Mouse (Mus musculus): ENCODE data around the gene Ap2b1. TPM values are rescaled to one million over a fixed set of nuclear protein-coding genes. Genes with fewer than 3 reads are reported as not detected.

The Ap2b1 gene
- 27.6 and 29.1 TPM in 2 replicates for polyA plus RNA-seq (2012; ENCODE audit: low replicate concordance)

DNA sequence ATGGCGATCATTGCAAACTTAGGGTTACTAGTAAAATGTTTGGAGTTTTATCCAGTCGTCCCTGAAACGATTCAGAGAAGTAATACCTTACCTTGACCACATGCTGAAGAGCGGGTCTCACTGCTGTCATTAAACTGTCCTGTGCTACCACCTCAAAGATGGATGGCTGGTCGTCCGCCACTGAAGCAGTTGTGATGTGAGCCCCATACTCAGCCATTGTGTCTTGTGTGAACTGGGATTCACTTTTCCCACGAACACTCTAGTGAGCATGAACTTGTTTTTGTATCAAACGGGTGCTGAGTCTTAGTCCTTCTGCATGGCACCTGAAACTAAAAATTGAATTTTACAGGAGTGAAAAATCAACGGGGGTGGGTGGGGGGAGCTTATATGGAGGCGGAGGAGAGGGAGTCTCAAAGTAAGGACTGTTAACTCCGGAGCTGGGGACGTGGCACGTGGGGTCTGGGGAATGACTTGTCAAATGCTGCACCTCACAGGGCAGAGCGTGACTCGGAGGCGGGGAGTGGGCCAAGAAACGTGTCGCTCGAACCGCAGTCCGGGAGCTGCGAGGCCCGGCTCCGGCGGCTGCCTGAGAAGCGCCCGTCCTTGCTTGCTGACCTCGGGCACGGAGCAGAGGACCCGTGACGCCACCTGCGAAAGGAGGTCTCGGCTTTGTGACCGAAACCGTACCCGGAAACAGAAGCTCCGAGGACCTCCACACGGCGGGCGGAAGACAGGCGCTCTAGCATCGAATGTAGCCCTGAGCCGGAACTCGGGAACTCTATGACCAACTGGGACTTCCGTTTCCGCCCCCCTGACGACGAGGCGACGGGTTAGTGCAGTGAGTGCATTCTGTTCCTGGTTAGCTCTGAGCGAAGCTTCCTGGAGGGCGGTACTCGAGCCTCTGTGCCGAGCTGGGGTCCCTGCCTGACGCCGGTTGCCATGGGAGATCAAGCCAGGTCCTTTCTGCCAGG, at the start of gene Ap2b1:
TSS of gene Ap2b1 (plus strand) at position 800 of the 971 bp plus-strand sequence.

DNA sequence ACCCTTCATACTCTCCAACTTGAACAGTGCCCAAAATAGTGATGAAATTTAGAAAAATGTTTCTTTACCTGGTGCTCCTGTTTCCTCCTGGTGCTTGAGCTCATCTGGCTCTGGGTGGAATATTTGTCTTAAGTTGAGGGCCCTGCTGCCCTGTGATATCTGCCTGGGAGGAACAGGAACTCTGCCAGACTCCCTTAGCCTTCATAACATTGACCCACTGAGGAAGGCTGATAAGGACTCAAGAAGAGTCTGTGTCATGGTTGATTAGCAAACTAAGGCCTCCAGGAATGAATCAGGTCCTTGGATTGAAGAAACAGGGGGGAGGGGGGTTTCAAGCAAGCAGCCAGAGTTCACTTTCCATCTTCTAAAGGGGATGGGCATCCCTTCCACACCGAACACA, 12.3 kb upstream of the Ap2b1 start, which contains the start of gene Slfn14:
TSS of gene Slfn14 (minus strand) at position 161 of the 400 bp plus-strand sequence.

DNA sequence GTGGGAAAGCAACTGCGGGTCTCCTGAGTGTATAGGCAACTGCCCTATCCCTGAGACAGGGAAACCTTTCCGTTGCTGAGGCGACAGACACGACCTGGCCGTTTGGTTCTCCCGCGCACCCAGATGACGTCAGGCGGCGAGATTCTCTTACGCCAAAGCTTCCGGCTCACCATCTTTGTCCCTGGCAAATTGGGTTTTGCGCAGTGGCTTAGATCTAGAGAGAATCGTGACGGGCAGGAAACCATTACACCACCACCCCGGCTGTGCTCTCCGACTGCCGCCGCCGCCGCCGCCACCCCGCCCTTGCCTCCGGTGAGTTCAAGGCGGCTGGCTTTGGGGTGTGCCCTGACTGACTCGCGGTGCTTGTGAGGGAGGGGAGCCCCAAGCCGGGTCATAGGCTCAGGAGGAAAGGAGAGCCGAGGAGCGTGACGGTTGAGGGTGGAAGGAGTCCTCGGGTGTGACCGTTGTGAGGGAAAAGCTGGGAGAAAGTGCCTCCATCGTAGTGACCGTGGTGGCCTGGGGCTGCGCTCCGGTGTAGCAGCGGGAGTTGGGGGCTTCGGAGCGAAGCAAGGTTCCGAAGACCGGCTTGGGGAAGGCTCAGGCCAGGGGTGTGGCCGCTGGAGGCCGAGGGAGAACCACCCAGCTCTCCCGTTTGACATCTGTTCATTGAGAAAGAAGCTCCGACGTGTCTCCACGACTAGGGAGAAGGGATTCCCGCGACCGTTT, 3.9 kb downstream of the Ap2b1 start, which contains the start of gene Pex12:
TSS of gene Pex12 (minus strand) at position 61 of the 726 bp plus-strand sequence.

DNA sequence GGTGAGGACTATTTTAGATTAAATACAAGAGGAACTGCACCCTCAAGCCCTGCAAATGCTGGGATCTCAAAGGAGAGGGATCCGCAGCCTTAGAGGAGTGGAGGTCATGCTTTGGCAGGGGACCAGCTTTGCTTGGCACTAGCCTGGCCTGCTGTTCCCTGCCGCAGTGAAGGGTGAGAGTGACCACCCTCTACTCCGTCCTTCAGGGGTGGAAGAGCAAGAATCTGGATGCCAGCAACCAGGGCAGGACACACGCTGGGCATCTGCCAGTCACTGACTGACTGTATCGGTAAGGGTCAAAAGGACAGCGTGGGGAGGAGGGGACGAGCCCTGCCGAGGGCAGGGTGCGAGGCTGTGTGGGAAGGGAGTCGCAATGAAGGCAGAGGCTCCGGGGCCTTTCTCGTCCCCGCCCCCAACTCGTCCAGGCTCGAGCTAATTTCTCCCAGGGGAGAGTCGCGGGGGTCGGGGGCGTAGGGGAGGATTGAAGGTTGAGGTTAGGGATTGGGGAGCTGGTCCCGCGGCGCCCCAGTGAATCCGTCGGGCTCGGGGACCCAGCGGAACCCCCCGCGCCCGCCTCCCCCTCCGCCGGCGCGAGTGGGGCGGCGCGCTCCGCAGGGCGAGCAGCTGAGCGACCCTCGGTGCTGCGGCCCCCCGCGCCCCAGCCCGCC, 110.4 kb downstream of the Ap2b1 start, which contains the start of gene Rasl10b:
TSS of gene Rasl10b (plus strand) at position 51 of the 668 bp plus-strand sequence.

DNA sequence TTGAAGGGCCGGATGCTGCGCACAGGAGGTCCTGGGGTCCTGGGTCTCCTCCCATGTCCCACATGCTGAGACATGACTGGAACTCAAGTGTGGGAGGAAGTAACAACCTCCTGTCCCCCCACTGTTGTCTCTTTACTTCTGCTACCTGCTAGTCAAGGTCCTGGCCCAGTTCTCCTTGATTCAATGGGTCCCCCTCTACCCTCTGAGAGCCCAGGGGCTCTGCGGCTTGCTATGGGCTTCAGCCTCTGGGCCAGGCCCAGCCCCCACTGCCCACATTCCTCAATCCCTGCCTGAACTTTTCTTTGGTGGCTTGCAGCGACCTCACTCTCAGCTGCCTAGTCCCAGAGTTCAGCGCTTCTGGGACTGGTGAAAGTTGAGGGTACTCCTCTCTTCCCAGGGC, 130.5 kb downstream of the Ap2b1 start, which contains the start of gene Gas2l2:
TSS of gene Gas2l2 (minus strand) at position 101 of the 400 bp plus-strand sequence.

DNA sequence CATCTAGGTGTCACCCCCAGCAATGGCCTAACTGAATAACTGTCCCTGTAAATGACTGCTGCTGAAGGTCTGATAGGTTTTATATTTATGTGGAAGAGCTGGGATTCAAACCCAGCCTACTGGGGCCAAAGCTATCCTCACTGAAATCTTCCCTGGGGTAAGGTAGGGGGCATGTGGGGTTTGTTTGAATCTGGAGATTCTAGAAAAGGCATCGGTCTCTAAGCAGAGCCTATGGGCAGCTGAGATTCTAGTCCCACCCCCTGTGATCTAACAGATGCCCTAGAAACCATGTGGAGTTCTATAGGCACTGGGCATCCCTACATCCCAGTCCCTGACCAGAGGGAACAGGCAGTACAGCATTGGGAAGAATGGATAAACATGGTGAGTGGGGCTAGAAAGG, 138.6 kb downstream of the Ap2b1 start, which contains the start of gene 1700020L24Rik:
TSS of gene 1700020L24Rik (plus strand) at position 301 of the 400 bp plus-strand sequence.

Other genes starting within 250 kb of the Ap2b1 start
- gene Slfn2, start 233.9 kb upstream of the Ap2b1 start, polyA plus RNA-seq (2012; ENCODE audit: low replicate concordance): 10.8 and 26.5 TPM in 2 replicates
- 9.3 and 9.7 TPM in 2 replicates for gene Slfn1, start 182.2 kb upstream of the Ap2b1 start, polyA plus RNA-seq (2012; ENCODE audit: low replicate concordance)
- gene Slfn4, start 123.8 kb upstream of the Ap2b1 start, polyA plus RNA-seq (2012; ENCODE audit: low replicate concordance): 1.4 and 2.3 TPM in 2 replicates
- gene Slfn3, start 107.7 kb upstream of the Ap2b1 start, polyA plus RNA-seq (2012; ENCODE audit: low replicate concordance): 0.18 and 0.36 TPM in 2 replicates
- gene Slfn14, start 12.3 kb upstream of the Ap2b1 start, polyA plus RNA-seq (2012; ENCODE audit: low replicate concordance): 0.05 and 1.3 TPM in 2 replicates
- gene Pex12, start 3.6 kb downstream of the Ap2b1 start, polyA plus RNA-seq (2012; ENCODE audit: low replicate concordance): 4.2 and 9.9 TPM in 2 replicates
- gene Rasl10b, start 110.1 kb downstream of the Ap2b1 start, polyA plus RNA-seq (2012; ENCODE audit: low replicate concordance): 0.06 and 0.16 TPM in 2 replicates
- gene Gas2l2, start 130.4 kb downstream of the Ap2b1 start, polyA plus RNA-seq (2012; ENCODE audit: low replicate concordance): not detected in 2 replicates
- gene 1700020L24Rik, start 138.7 kb downstream of the Ap2b1 start, polyA plus RNA-seq (2012; ENCODE audit: low replicate concordance): 1.3 and 2.4 TPM in 2 replicates
- gene Mmp28, start 164.0 kb downstream of the Ap2b1 start, polyA plus RNA-seq (2012; ENCODE audit: low replicate concordance): 1.2 and 2.1 TPM in 2 replicates
- gene Taf15, start 174.1 kb downstream of the Ap2b1 start, polyA plus RNA-seq (2012; ENCODE audit: low replicate concordance): 112 and 167 TPM in 2 replicates
- gene Heatr9, start 223.2 kb downstream of the Ap2b1 start, polyA plus RNA-seq (2012; ENCODE audit: low replicate concordance): 0.16 and 0.21 TPM in 2 replicates
- 225 and 372 TPM in 2 replicates for gene Ccl5, start 231.5 kb downstream of the Ap2b1 start, polyA plus RNA-seq (2012; ENCODE audit: low replicate concordance)

Measured in hematopoietic multipotent progenitor cell, adult 10-12 weeks (in vitro differentiated cells).